Mouse (Mus musculus): Measurements from ENCODE around the gene Nek6.

DNA sequence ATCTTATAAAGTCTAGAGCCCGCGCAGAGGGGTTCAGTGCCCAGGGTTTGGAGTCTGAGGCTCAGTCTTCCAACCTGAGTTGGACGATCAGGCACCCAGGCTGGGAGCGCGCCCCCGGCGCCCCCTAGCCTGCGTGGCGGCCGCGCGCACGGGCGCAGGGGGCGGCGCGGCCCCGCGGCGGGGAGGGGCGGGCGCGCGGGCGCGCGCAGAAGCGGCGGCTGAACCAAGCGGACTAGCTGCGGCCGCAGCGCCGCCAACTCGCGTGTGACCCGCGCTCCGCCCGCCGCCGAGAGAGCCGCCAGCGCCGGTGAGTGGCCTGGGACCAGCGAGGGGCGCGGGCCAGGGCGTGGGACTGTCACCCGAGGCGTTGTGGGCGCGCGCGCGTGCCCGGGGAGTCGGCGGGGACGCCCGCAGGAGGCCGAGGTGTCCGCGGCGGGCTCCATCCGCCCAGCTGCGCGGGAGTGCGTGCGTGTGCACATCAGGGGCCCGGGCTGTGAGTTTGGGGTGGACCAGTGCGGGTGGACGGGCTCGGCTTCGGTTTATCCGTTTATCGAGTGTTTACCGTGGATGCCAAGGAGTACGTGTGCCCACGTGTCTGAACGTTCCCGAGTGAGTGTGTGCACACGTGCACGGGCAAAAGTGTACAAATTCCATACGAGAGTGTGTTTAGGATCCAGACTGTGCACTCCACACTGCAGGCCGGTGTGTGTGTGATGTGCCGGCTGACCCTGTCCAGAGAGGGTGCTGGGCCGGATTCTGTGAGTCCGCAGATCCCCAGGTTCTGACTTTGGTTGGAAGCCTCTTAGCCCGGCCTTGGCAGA, at the start of gene Nek6:
- no peak for TF ChIP-seq CTCF (conservative IDR thresholded peaks at IDR 0.05; ENCODE audit: low read length)
- no peak for TF ChIP-seq POU5F1 (IDR thresholded peaks at IDR 0.05; ENCODE audit: borderline replicate concordance, low read length)
